Mouse (Mus musculus): ENCODE data around the gene Smad5.

DNA sequence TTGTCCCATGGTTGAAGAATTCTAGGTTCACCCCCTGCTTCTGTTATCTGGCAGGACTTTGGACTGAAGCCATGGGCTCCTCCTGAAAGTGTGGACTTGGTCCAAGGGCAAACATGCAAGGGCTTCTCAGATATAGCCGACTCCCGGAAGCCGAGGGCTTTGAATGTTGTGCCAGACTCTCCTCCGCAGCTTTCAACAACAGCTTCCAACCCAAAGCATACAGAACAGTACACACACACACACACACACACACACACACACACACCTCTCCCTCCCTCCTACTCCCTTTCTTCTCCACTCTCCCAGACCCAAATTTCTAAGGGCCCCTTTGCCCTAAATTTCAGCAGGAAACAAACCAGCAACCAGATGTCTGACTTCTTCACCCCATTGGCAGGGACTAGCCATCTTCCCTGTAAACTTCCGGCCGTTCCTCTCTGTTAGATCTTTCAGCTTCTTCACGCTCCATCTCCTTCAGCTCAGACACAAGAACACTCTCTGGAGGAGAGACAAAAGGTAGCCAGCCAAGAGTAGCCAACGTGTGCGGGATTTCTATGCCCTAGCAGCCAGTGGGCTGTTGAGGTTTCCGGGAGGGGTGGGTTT, 24.5 kb upstream of the Smad5 start:
- no peak for TF ChIP-seq CTCF (IDR thresholded peaks at IDR 0.05; ENCODE audit: insufficient read depth, low read length)
- no peak for TF ChIP-seq POLR2A (IDR thresholded peaks at IDR 0.05; ENCODE audit: borderline replicate concordance, extremely low read depth, low read depth, low read length)

Measured in lung, adult 2 months (tissue).